Mouse (Mus musculus): ENCODE results near the gene Hsp90aa1. TPM values are rescaled to one million over a fixed set of nuclear protein-coding genes. Genes with fewer than 3 reads are reported as not detected.
"Not testable (repeated sequence)": the region's sequence is repeated elsewhere in the genome, so short reads cannot be mapped to it uniquely, and the experiment has no call there.

Gene Hsp90aa1
- 698 and 779 TPM in 2 replicates for polyA plus RNA-seq (2015; fragmentation: Nextera tagmentation; extraction: Ambion mirVana)

GRCm38 (mm10) chr12:110702556-110702955 is at the start of gene Hsp90aa1:
TSS of gene Hsp90aa1 (minus strand) at chr12:110702728.
- 51% methylated on average over 4 of the region's 4 CpGs for WGBS
- Histone ChIP-seq H3K27me3 (replicated peaks) (no peaks in the 10 kb centered on the region), H3K36me3 (no peaks in the 10 kb centered on the region), H3K4me1 (peaks cover 45% of the 10 kb centered on the region), H3K4me3 (peak within 1 kb of the TSS; percentile 23; the same call in 1 of the 2 replicates), H3K27ac (replicated peaks) (peak within 1 kb of the TSS; percentile 49), H3K9me3 (no peaks in the 10 kb centered on the region), H3K4me2 (peak within 1 kb of the TSS; percentile 54), H3K9ac (peak within 1 kb of the TSS; percentile 61)
- ATAC-seq (ENCODE audit: extremely low read depth, insufficient number of reproducible peaks, low FRiP score, low TSS enrichment), result no peak

- Histone ChIP-seq H3K4me3 (no peak overlapping the region), H3K9ac (no peak overlapping the region), H3K4me1 (no peaks in the 10 kb centered on the region), H3K27me3 (replicated peaks) (no peaks in the 10 kb centered on the region), H3K36me3 (peaks cover 27% of the 10 kb centered on the region), H3K4me2 (no peak overlapping the region), H3K27ac (replicated peaks) (no peak overlapping the region), H3K9me3 (peaks cover 3% of the 10 kb centered on the region)
- ATAC-seq (ENCODE audit: extremely low read depth, insufficient number of reproducible peaks, low FRiP score, low TSS enrichment), result no peak
- WGBS, result 74% methylated on average over 10 of the region's 10 CpGs
Observed at GRCm38 (mm10) chr12:110750770-110751439, 48.4 kb upstream of the Hsp90aa1 start.

GRCm38 (mm10) chr12:110738158-110738921 is 35.8 kb upstream of the Hsp90aa1 start:
- Histone ChIP-seq H3K27ac (replicated peaks) (peak overlapping the region; percentile 82), H3K9me3 (no peaks in the 10 kb centered on the region), H3K27me3 (replicated peaks) (peaks cover 13% of the 10 kb centered on the region), H3K4me1 (peaks cover 19% of the 10 kb centered on the region), H3K4me2 (peak overlapping the region; percentile 91), H3K36me3 (peaks cover 12% of the 10 kb centered on the region; the same call in 1 of the 2 replicates), H3K9ac (peak overlapping the region; percentile 91), H3K4me3 (peak overlapping the region; percentile 90)
- WGBS, result under 1% methylated on average over 72 of the region's 72 CpGs
- peak; percentile 26; the same call in 1 of the 2 replicates for ATAC-seq (ENCODE audit: extremely low read depth, insufficient number of reproducible peaks, low FRiP score, low TSS enrichment)

DNA sequence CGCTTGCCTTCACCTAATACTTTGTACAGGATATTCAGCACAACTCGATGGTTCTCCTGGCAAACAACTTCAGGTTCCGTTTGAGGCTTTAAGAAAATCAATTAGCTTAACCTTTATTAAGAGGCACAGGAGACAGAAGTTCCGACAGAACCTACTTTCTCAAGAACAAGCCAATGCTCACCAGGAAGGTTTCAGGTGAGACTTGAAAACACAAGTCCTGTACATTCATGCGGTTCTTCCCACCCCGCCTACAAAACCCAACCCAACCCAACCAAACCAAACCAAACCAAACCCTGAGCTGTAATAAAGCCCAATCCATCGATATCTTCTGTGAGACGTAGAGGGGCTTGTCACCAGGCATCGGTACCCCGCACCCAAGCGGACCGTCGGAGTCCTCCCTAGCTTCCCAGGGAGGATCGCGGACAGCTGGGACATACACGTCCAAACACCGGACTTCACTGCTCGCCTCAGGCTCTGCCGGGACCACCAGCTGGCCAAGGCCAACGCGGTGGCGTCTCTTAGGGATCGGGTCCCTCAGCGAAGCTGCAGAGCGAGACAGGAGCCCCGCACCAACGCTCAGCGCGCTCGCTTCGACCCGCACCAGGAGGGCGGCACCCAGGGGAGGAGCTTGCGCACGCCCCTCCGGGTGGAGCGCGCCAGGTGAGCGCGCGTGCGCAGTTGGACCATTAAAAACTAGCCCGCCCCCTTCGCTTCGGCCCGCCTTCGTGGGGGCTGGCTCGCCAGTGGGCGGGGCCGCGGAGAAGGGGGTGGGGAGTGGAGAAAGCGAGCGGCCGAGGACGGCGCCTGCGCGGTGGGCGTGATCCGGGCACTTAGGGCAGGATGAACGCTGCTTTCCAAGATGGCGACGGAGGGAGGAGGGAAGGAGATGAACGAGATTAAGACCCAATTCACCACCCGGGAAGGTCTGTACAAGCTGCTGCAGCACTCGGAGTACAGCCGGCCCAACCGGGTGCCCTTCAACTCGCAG is 34.9 kb upstream of the Hsp90aa1 start, which contains the start of gene Wdr20:
Gene Wdr20 (plus strand): TSS at position 775 of the 988 bp plus-strand sequence.
- WGBS, result 1% methylated on average over 69 of the region's 69 CpGs
- peak within 1 kb of the TSS; percentile 91 for H3K4me2 ChIP-seq
- peak; percentile 95 for ATAC-seq (ENCODE audit: extremely low read depth, insufficient number of reproducible peaks, low FRiP score, low TSS enrichment)

GRCm38 (mm10) chr12:110736641-110737040 is 34.1 kb upstream of the Hsp90aa1 start:
- Histone ChIP-seq H3K9ac (peak overlapping the region; percentile 83), H3K9me3 (no peaks in the 10 kb centered on the region), H3K36me3 (no peaks in the 10 kb centered on the region), H3K27ac (replicated peaks) (no peak overlapping the region), H3K27me3 (replicated peaks) (peaks cover 13% of the 10 kb centered on the region), H3K4me1 (peaks cover 19% of the 10 kb centered on the region), H3K4me2 (peak overlapping the region; percentile 91), H3K4me3 (peak overlapping the region; percentile 90)
- no peak for ATAC-seq (ENCODE audit: extremely low read depth, insufficient number of reproducible peaks, low FRiP score, low TSS enrichment)
- 22% methylated on average over 4 of the region's 4 CpGs for WGBS

More for the DNA sequence above, 34.9 kb upstream of the Hsp90aa1 start, which contains the start of gene Wdr20:
- peak within 1 kb of the TSS; percentile 91 for H3K9ac ChIP-seq
- peaks cover 3% of the 10 kb centered on the region; the same call in 1 of the 2 replicates for H3K36me3 ChIP-seq
- peak within 1 kb of the TSS; percentile 82 for H3K27ac ChIP-seq (replicated peaks)
- peaks cover 13% of the 10 kb centered on the region for H3K27me3 ChIP-seq (replicated peaks)
- H3K9me3 ChIP-seq, result no peaks in the 10 kb centered on the region
- H3K4me3 ChIP-seq, result peak within 1 kb of the TSS; percentile 90
- peaks cover 19% of the 10 kb centered on the region for H3K4me1 ChIP-seq

DNA sequence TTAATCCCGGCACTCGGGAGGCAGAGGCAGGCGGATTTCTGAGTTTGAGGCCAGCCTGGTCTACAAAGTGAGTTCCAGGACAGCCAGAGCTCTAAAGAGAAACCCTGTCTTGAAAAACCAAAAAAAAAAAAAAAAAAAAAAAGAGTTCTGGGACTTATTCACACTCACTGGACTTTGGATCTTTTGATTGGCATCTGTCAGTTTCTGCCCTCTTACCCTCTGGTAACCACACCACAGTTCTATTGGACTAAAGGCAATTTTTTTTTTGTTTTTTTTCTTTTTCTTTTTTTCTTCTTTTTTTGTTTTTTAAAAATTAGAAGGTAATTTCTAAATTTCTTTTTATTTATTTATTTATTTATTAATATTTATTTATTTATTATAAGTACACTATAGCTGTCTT is 30.7 kb upstream of the Hsp90aa1 start:
- H3K4me1 ChIP-seq; H3K36me3 ChIP-seq; H3K9ac ChIP-seq; H3K4me2 ChIP-seq; H3K9me3 ChIP-seq; H3K27ac ChIP-seq (replicated peaks); H3K4me3 ChIP-seq; ATAC-seq (ENCODE audit: extremely low read depth, insufficient number of reproducible peaks, low FRiP score, low TSS enrichment): not testable (repeated sequence)
- peaks cover 23% of the 10 kb centered on the region for H3K27me3 ChIP-seq (replicated peaks)
- 92% methylated on average over 3 of the region's 3 CpGs for WGBS

DNA sequence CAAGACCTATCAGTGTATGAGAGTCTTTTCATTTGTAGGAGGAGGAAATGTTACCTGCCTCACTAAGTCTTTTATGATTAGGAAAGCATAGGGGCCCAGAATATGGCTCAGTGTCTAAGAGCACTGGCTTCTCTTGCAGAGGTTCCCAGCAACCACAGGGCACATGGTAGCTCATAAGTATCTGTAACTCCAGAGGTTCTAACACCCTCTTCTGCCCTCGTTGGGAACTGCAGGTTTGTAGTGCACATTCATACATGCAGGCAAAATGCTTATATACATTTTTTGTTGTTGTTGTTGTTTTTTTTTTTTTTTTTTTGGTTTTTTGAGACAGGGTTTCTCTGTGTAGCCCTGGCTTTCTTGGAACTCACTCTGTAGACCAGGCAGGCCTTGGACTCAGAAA is 23.9 kb upstream of the Hsp90aa1 start:
- 55% methylated on average over 1 of the region's 1 CpGs for WGBS
- H3K4me3 ChIP-seq, result no peak overlapping the region
- no peak overlapping the region for H3K9ac ChIP-seq
- H3K4me2 ChIP-seq, result no peak overlapping the region
- no peak for ATAC-seq (ENCODE audit: extremely low read depth, insufficient number of reproducible peaks, low FRiP score, low TSS enrichment)
- no peaks in the 10 kb centered on the region for H3K9me3 ChIP-seq
- H3K27ac ChIP-seq (replicated peaks), result no peak overlapping the region
- H3K27me3 ChIP-seq (replicated peaks), result peaks cover 10% of the 10 kb centered on the region; the same call in 1 of the 2 replicates
- H3K36me3 ChIP-seq, result no peaks in the 10 kb centered on the region
- no peaks in the 10 kb centered on the region for H3K4me1 ChIP-seq

DNA sequence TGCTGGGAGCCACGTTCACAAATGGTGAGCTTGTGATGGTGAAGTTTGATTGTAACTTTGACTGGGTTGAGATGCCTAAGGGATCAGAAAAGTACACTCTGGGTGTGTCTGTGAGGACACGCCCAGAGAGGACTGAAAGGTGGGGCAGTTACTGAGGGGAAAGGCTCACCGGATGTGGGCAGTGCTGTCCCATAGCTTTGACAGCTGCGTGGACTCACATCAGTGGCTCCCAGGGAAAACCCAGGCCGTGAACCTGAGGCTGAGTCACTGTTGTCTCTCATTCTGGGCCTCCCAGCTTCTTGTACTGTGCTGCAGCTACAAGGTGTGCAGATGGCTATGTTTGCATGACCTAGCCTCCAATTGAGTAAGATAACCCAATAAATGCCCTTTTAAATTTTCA is 23.0 kb upstream of the Hsp90aa1 start:
- H3K4me3 ChIP-seq, result no peak overlapping the region
- peaks cover 12% of the 10 kb centered on the region for H3K27me3 ChIP-seq (replicated peaks)
- no peak overlapping the region for H3K9ac ChIP-seq
- no peak overlapping the region for H3K4me2 ChIP-seq
- no peaks in the 10 kb centered on the region for H3K4me1 ChIP-seq
- no peak for ATAC-seq (ENCODE audit: extremely low read depth, insufficient number of reproducible peaks, low FRiP score, low TSS enrichment)
- H3K27ac ChIP-seq (replicated peaks), result no peak overlapping the region
- 74% methylated on average over 5 of the region's 5 CpGs for WGBS
- H3K36me3 ChIP-seq, result no peaks in the 10 kb centered on the region
- no peaks in the 10 kb centered on the region for H3K9me3 ChIP-seq

- Histone ChIP-seq H3K27me3 (replicated peaks) (peaks cover 16% of the 10 kb centered on the region), H3K36me3 (no peaks in the 10 kb centered on the region), H3K27ac (replicated peaks) (no peak overlapping the region), H3K4me2 (no peak overlapping the region), H3K9me3 (no peaks in the 10 kb centered on the region), H3K9ac (no peak overlapping the region), H3K4me3 (no peak overlapping the region), H3K4me1 (no peaks in the 10 kb centered on the region)
- ATAC-seq (ENCODE audit: extremely low read depth, insufficient number of reproducible peaks, low FRiP score, low TSS enrichment), result no peak
- WGBS, result 88% methylated on average over 5 of the region's 5 CpGs
Observed at GRCm38 (mm10) chr12:110725051-110725450, 22.5 kb upstream of the Hsp90aa1 start.

DNA sequence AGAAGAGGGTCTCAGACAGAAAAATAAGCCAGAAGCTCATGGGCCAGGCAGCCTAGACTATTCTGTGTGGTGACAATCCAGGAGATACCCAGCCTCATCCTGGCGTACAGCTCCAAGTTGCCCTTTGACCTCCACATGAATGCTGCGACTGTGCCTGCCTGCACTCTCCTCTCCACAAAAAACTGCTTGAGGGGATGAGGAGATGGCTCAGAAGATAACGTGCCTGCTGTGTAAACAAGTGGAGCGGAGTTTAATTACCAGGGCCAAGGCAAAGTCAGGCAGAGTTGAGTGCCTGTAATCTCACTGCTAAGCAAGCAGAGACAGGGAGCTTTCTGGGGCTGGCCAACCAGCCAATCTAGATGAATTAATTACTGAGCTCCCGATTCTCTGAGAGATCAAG is 13.5 kb upstream of the Hsp90aa1 start:
- H3K9ac ChIP-seq, result no peak overlapping the region
- 25% methylated on average over 5 of the region's 5 CpGs for WGBS
- no peak overlapping the region for H3K4me3 ChIP-seq
- peaks cover 6% of the 10 kb centered on the region; the same call in 1 of the 2 replicates for H3K9me3 ChIP-seq
- no peaks in the 10 kb centered on the region for H3K36me3 ChIP-seq
- H3K27me3 ChIP-seq (replicated peaks), result peaks cover 16% of the 10 kb centered on the region
- no peak overlapping the region for H3K27ac ChIP-seq (replicated peaks)
- no peak for ATAC-seq (ENCODE audit: extremely low read depth, insufficient number of reproducible peaks, low FRiP score, low TSS enrichment)
- H3K4me2 ChIP-seq, result no peak overlapping the region
- H3K4me1 ChIP-seq, result no peaks in the 10 kb centered on the region

All from heart, embryonic 13.5 days (tissue).